Mouse (Mus musculus): ENCODE data around the gene Armh4.

DNA sequence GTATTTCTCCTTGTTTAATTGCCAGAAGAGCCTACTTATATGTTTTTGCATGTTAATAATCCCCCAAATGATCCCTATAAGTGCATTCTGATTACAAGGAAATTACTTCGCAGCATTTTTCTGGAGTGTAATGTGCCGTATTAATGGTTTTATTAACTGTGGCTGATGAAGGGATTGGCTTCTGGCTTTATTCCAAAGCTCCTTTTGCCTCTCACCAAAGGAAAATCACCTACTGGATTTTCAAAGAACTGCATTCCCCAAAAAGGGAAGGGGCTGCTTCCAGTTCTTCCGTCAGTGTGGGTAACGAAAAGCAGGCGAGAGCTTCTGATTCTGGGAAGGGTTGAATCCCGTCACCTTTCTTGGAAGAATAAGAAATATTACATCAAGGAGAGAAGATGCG, 43.9 kb downstream of the Armh4 start:
- TF ChIP-seq CTCF (IDR thresholded peaks at IDR 0.05; ENCODE audit: borderline replicate concordance, insufficient read depth, low read length) (no peak), POLR2A (IDR thresholded peaks at IDR 0.05; ENCODE audit: low read depth, low read length) (no peak)

Data from embryonic fibroblast, embryonic 13.5 days (primary cell).